Mouse (Mus musculus): Measurements from ENCODE around the gene Dzip1l. TPM values are rescaled to one million over a fixed set of nuclear protein-coding genes. Genes with fewer than 3 reads are reported as not detected.
"Not testable (repeated sequence)": the region's sequence is repeated elsewhere in the genome, so short reads cannot be mapped to it uniquely, and the experiment has no call there.

Gene Dzip1l
- 19.9 and 21.7 TPM in 2 replicates for total RNA-seq (2014; rRNA removed)
- polyA plus RNA-seq (2015; fragmentation: Nextera tagmentation; extraction: Ambion mirVana): 5.8 and 8.9 TPM in 2 replicates

GRCm38 (mm10) chr9:99629281-99630011 lies at the start of gene Dzip1l:
Gene Dzip1l, plus strand, starts transcription at chr9:99629496.
- H3K27ac ChIP-seq (ENCODE audit: low read depth, low read length): peak within 1 kb of the TSS; percentile 89
- WGBS: 2% methylated on average over 44 of the region's 44 CpGs
- TF ChIP-seq CTCF (IDR thresholded peaks at IDR 0.05; ENCODE audit: low read depth): no peak
- no peaks in the 10 kb centered on the region; the same call in 1 of the 2 replicates for H3K36me3 ChIP-seq (ENCODE audit: insufficient read depth)
- no peaks in the 10 kb centered on the region for H3K9me3 ChIP-seq (ENCODE audit: low read length)
- ATAC-seq (peak; percentile 94), DNase-seq (peak; percentile 86)
- H3K4me1 ChIP-seq (ENCODE audit: insufficient read depth): no peaks in the 10 kb centered on the region
- H3K4me2 ChIP-seq (ENCODE audit: low read depth): peak within 1 kb of the TSS; percentile 76
- H3K9ac ChIP-seq: peak within 1 kb of the TSS; percentile 76
- H3K4me3 ChIP-seq (ENCODE audit: low read depth, low read length): peak within 1 kb of the TSS; percentile 62
- no peaks in the 10 kb centered on the region for H3K27me3 ChIP-seq (ENCODE audit: insufficient read depth, low read length)

GRCm38 (mm10) chr9:99580655-99581054 lies 48.6 kb upstream of the Dzip1l start:
- ATAC-seq: peak; percentile 62
- 39% methylated on average over 2 of the region's 2 CpGs for WGBS

GRCm38 (mm10) chr9:99587505-99588202 lies 41.6 kb upstream of the Dzip1l start:
- H3K4me1 ChIP-seq (ENCODE audit: insufficient read depth): no peaks in the 10 kb centered on the region
- no peaks in the 10 kb centered on the region for H3K27me3 ChIP-seq (ENCODE audit: insufficient read depth, low read length)
- H3K9me3 ChIP-seq (ENCODE audit: low read length): no peaks in the 10 kb centered on the region
- WGBS: 27% methylated on average over 8 of the region's 8 CpGs
- no peak for ATAC-seq
- no peak overlapping the region for H3K9ac ChIP-seq
- peaks cover 18% of the 10 kb centered on the region for H3K36me3 ChIP-seq (ENCODE audit: insufficient read depth)
- DNase-seq: peak; percentile 36
- H3K4me2 ChIP-seq (ENCODE audit: low read depth): no peak overlapping the region
- no peak overlapping the region for H3K4me3 ChIP-seq (ENCODE audit: low read depth, low read length)
- no peak overlapping the region for H3K27ac ChIP-seq (ENCODE audit: low read depth, low read length)
- TF ChIP-seq CTCF (IDR thresholded peaks at IDR 0.05; ENCODE audit: low read depth): peak; percentile 81

More at GRCm38 (mm10) chr9:99580655-99581054, 48.6 kb upstream of the Dzip1l start:
- H3K4me1 ChIP-seq (ENCODE audit: insufficient read depth): no peaks in the 10 kb centered on the region
- DNase-seq: peak; percentile 67
- no peak overlapping the region for H3K4me3 ChIP-seq (ENCODE audit: low read depth, low read length)
- TF ChIP-seq CTCF (IDR thresholded peaks at IDR 0.05; ENCODE audit: low read depth): peak; percentile 80
- H3K4me2 ChIP-seq (ENCODE audit: low read depth): no peak overlapping the region
- H3K36me3 ChIP-seq (ENCODE audit: insufficient read depth): peaks cover 32% of the 10 kb centered on the region
- no peaks in the 10 kb centered on the region for H3K27me3 ChIP-seq (ENCODE audit: insufficient read depth, low read length)
- no peak overlapping the region for H3K9ac ChIP-seq
- no peak overlapping the region for H3K27ac ChIP-seq (ENCODE audit: low read depth, low read length)
- H3K9me3 ChIP-seq (ENCODE audit: low read length): no peaks in the 10 kb centered on the region

- no peaks in the 10 kb centered on the region for H3K27me3 ChIP-seq (ENCODE audit: insufficient read depth, low read length)
- ATAC-seq: no peak
- TF ChIP-seq CTCF (IDR thresholded peaks at IDR 0.05; ENCODE audit: low read depth): no peak
- no peak overlapping the region for H3K4me3 ChIP-seq (ENCODE audit: low read depth, low read length)
- no peaks in the 10 kb centered on the region for H3K9me3 ChIP-seq (ENCODE audit: low read length)
- no peaks in the 10 kb centered on the region for H3K36me3 ChIP-seq (ENCODE audit: insufficient read depth)
- no peak overlapping the region for H3K4me2 ChIP-seq (ENCODE audit: low read depth)
- H3K27ac ChIP-seq (ENCODE audit: low read depth, low read length): no peak overlapping the region
- 86% methylated on average over 8 of the region's 8 CpGs for WGBS
- no peak overlapping the region for H3K9ac ChIP-seq
- DNase-seq: no peak
- H3K4me1 ChIP-seq (ENCODE audit: insufficient read depth): no peaks in the 10 kb centered on the region
Measured at GRCm38 (mm10) chr9:99591144-99591543, 38.2 kb upstream of the Dzip1l start.

- H3K4me2 ChIP-seq (ENCODE audit: low read depth); H3K9me3 ChIP-seq (ENCODE audit: low read length); ATAC-seq; H3K4me3 ChIP-seq (ENCODE audit: low read depth, low read length); DNase-seq; H3K27ac ChIP-seq (ENCODE audit: low read depth, low read length); H3K27me3 ChIP-seq (ENCODE audit: insufficient read depth, low read length); H3K9ac ChIP-seq; H3K36me3 ChIP-seq (ENCODE audit: insufficient read depth); H3K4me1 ChIP-seq (ENCODE audit: insufficient read depth): not testable (repeated sequence)
- 92% methylated on average over 6 of the region's 6 CpGs for WGBS
Measured at GRCm38 (mm10) chr9:99599127-99599526, 30.2 kb upstream of the Dzip1l start.

- Histone ChIP-seq H3K27me3 (ENCODE audit: insufficient read depth, low read length) (no peaks in the 10 kb centered on the region), H3K4me2 (ENCODE audit: low read depth) (no peak overlapping the region), H3K36me3 (ENCODE audit: insufficient read depth) (no peaks in the 10 kb centered on the region), H3K4me1 (ENCODE audit: insufficient read depth) (no peaks in the 10 kb centered on the region), H3K9me3 (ENCODE audit: low read length) (no peaks in the 10 kb centered on the region), H3K4me3 (ENCODE audit: low read depth, low read length) (no peak overlapping the region), H3K27ac (ENCODE audit: low read depth, low read length) (no peak overlapping the region), H3K9ac (no peak overlapping the region)
- no peak for TF ChIP-seq CTCF (IDR thresholded peaks at IDR 0.05; ENCODE audit: low read depth)
- ATAC-seq (no peak), DNase-seq (no peak)
- WGBS: 73% methylated on average over 2 of the region's 2 CpGs
Measured at GRCm38 (mm10) chr9:99603566-99603965, 25.7 kb upstream of the Dzip1l start.

- no peak for ATAC-seq
- H3K9me3 ChIP-seq (ENCODE audit: low read length): no peaks in the 10 kb centered on the region
- no peaks in the 10 kb centered on the region for H3K4me1 ChIP-seq (ENCODE audit: insufficient read depth)
- TF ChIP-seq CTCF (IDR thresholded peaks at IDR 0.05; ENCODE audit: low read depth): no peak
- no peaks in the 10 kb centered on the region for H3K36me3 ChIP-seq (ENCODE audit: insufficient read depth)
- DNase-seq: no peak
- 47% methylated on average over 2 of the region's 2 CpGs for WGBS
- H3K4me3 ChIP-seq (ENCODE audit: low read depth, low read length): no peak within 1 kb of the TSS
- no peak within 1 kb of the TSS for H3K27ac ChIP-seq (ENCODE audit: low read depth, low read length)
- no peak within 1 kb of the TSS for H3K9ac ChIP-seq
- no peaks in the 10 kb centered on the region for H3K27me3 ChIP-seq (ENCODE audit: insufficient read depth, low read length)
- no peak within 1 kb of the TSS for H3K4me2 ChIP-seq (ENCODE audit: low read depth)
Measured at GRCm38 (mm10) chr9:99612202-99612601, 17.1 kb upstream of the Dzip1l start, which contains the start of gene A4gnt. Gene A4gnt, plus strand, starts transcription at chr9:99612502.

All from forebrain, postnatal 0 days (tissue).